Comparison of ENCODE assay signal across 7 mouse cellular contexts in genomic region chr11:79993356-79994270, GRCm38 (mm10). TPM values are rescaled to one million over a fixed set of nuclear protein-coding genes. Genes with fewer than 3 reads are reported as not detected.
DNase-seq lines count a peak whose midpoint lies in the region; ATAC-seq lines count a peak whose summit lies in the region.

No protein-coding gene starts in this region.

- H3K36me3 ChIP-seq in megakaryocyte, embryonic 14.5 days (replicated peaks; ENCODE audit: low read length) = peaks cover 22% of the 10 kb centered on the region
- peaks cover 36% of the 10 kb centered on the region for H3K36me3 ChIP-seq in forebrain, embryonic 10.5 days (replicated peaks)
- peaks cover 14% of the 10 kb centered on the region for H3K36me3 ChIP-seq in midbrain, embryonic 13.5 days

- H3K9ac ChIP-seq in midbrain, embryonic 13.5 days (replicated peaks) = peak overlapping the region; percentile 91

- DNase-seq in adipocyte (ENCODE audit: low spot score) = peak; percentile 55
- no peak for DNase-seq in forebrain, embryonic 10.5 days (ENCODE audit: extremely low spot score, low spot score)
- DNase-seq in kidney, postnatal 25 days = peak; percentile 4 to 65
- DNase-seq in adrenal gland, postnatal 25 days = no peak

- peak overlapping the region; percentile 56 for H3K4me2 ChIP-seq in midbrain, embryonic 13.5 days (replicated peaks)

- H3K27ac ChIP-seq in forebrain, embryonic 10.5 days = peak overlapping the region; percentile 99
- peak overlapping the region; percentile 97 for H3K27ac ChIP-seq in midbrain, embryonic 13.5 days

- under 1% methylated on average over 73 of the region's 74 CpGs for WGBS in forebrain, embryonic 10.5 days
- under 1% methylated on average over 53 of the region's 74 CpGs for WGBS in midbrain, embryonic 13.5 days

- H3K4me3 ChIP-seq in megakaryocyte, embryonic 14.5 days (replicated peaks) = peak overlapping the region; percentile 98
- H3K4me3 ChIP-seq in forebrain, embryonic 10.5 days = peak overlapping the region; percentile 98
- H3K4me3 ChIP-seq in midbrain, embryonic 13.5 days (replicated peaks) = peak overlapping the region; percentile 99

- peaks cover 9% of the 10 kb centered on the region; the same call in 1 of the 2 replicates for H3K4me1 ChIP-seq in megakaryocyte, embryonic 14.5 days
- peaks cover 17% of the 10 kb centered on the region for H3K4me1 ChIP-seq in forebrain, embryonic 10.5 days
- H3K4me1 ChIP-seq in midbrain, embryonic 13.5 days (replicated peaks) = peaks cover 8% of the 10 kb centered on the region

- H3K27me3 ChIP-seq in megakaryocyte, embryonic 14.5 days (replicated peaks) = no peaks in the 10 kb centered on the region
- no peaks in the 10 kb centered on the region for H3K27me3 ChIP-seq in forebrain, embryonic 10.5 days (ENCODE audit: poor library complexity, severe bottlenecking)
- no peaks in the 10 kb centered on the region for H3K27me3 ChIP-seq in midbrain, embryonic 13.5 days

- no peaks in the 10 kb centered on the region for H3K9me3 ChIP-seq in megakaryocyte, embryonic 14.5 days
- no peaks in the 10 kb centered on the region for H3K9me3 ChIP-seq in forebrain, embryonic 10.5 days
- H3K9me3 ChIP-seq in midbrain, embryonic 13.5 days = no peaks in the 10 kb centered on the region

- ATAC-seq in megakaryocyte, adult 5-6 weeks (ENCODE audit: poor library complexity, severe bottlenecking) = no peak
- peak; percentile 79 for ATAC-seq in midbrain, embryonic 13.5 days

RNA-seq across cellular contexts. Expression of gene Suz12, which starts 0.7 kb away (rescaled TPM):
- 2.8 and 3.0 TPM in 2 replicates for polyA plus RNA-seq in megakaryocyte, embryonic 14.5 days (2012; ENCODE audit: insufficient read depth, low replicate concordance)
- 75.5 and 86.8 TPM in 2 replicates for total RNA-seq in megakaryocyte, adult 5-6 weeks (2015)
- 64.6 and 77.2 TPM in 2 replicates for total RNA-seq in megakaryocyte, adult 5-6 weeks (2017)
- 23.1 and 23.7 TPM in 2 replicates for polyA plus RNA-seq in forebrain, embryonic 10.5 days (2016; fragmentation: Nextera tagmentation; extraction: Ambion mirVana)
- polyA plus RNA-seq in midbrain, embryonic 13.5 days (2015; fragmentation: Nextera tagmentation; extraction: Ambion mirVana) = 22.1 and 22.5 TPM in 2 replicates
- 61.3 and 66.7 TPM in 2 replicates for total RNA-seq in adrenal gland, postnatal 25 days (2021)

RNA-seq across cellular contexts. Expression of gene Utp6, which starts 31.4 kb away (rescaled TPM):
- polyA plus RNA-seq in megakaryocyte, embryonic 14.5 days (2012; ENCODE audit: insufficient read depth, low replicate concordance) = 2.4 TPM in 1 of 2 replicates, not detected in the other
- total RNA-seq in megakaryocyte, adult 5-6 weeks (2015) = 17.9 and 22.9 TPM in 2 replicates
- total RNA-seq in megakaryocyte, adult 5-6 weeks (2017) = 51.6 and 74.4 TPM in 2 replicates
- 80.1 and 81.2 TPM in 2 replicates for polyA plus RNA-seq in forebrain, embryonic 10.5 days (2016; fragmentation: Nextera tagmentation; extraction: Ambion mirVana)
- 49.9 and 54.8 TPM in 2 replicates for polyA plus RNA-seq in midbrain, embryonic 13.5 days (2015; fragmentation: Nextera tagmentation; extraction: Ambion mirVana)
- total RNA-seq in adrenal gland, postnatal 25 days (2021) = 39.3 and 45.0 TPM in 2 replicates

Comparison
In these comparisons a context has a peak if more than half of its experiments do, and no peak if none do; other contexts are left out.
1. DNase-seq: peak in adipocyte (single experiment) and kidney, postnatal 25 days (2 of 2); none in forebrain, embryonic 10.5 days (single experiment) and adrenal gland, postnatal 25 days (single experiment).
2. RNA of gene Utp6, which starts 31.4 kb away (polyA plus RNA-seq): 80.1 to 81.2 TPM in forebrain, embryonic 10.5 days and 49.9 to 54.8 TPM in midbrain, embryonic 13.5 days; 2.4 TPM in megakaryocyte, embryonic 14.5 days; every median in the first group is over 10 times any median in the second.
3. Peak in every context shown above with its lines, with median percentiles within 50 percentile points of each other: H3K4me3 ChIP-seq.